Comparison of ENCODE assay signal across 15 mouse cellular contexts in the genomic region with DNA sequence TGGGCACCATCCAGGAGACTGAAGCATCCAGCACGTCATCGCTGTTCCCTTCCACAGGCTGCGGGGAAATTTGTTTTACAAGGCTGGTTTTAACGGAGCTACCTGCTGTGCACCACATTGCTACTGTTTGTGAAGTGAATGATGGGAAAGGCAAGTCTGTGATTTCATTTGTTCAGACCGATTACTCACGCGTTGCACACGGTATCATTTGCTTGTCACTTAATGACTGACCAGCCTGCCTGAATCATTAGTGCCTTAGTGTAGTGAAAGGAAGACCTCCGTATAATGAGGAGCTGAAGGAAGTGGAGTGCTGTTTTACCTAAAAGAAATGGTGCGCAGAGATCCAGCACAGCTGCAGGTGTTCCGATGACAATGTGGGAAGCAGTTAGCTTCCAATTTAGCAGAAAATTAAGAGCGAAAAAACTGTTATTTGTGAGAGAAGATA. TPM values are rescaled to one million over a fixed set of nuclear protein-coding genes. Genes with fewer than 3 reads are reported as not detected.
DNase-seq lines count a peak whose midpoint lies in the region; ATAC-seq and TF ChIP-seq lines count a peak whose summit lies in the region.
"Had no signal": no experiment of that assay in that cellular context is flagged by ENCODE, and none has a peak within 500 bp of the region (broad histone marks: within the 10 kb centered on the region; RNA-seq: fewer than 3 reads in every experiment).

No protein-coding gene starts in this region.

- ATAC-seq in hindbrain, embryonic 12.5 days (ENCODE audit: low FRiP score), result no peak
- no peak for ATAC-seq in hindbrain, embryonic 11.5 days (ENCODE audit: low FRiP score)
- peak; percentile 14; the same call in 1 of the 2 replicates for ATAC-seq in neural tube, embryonic 12.5 days (ENCODE audit: low FRiP score, low read depth)
- no peak for ATAC-seq in kidney, embryonic 16.5 days (ENCODE audit: low FRiP score, low TSS enrichment)
- ATAC-seq: Patski had no signal

- peak overlapping the region; percentile 29; the same call in 1 of the 2 replicates for H3K4me2 ChIP-seq in hindbrain, embryonic 12.5 days (replicated peaks)
- H3K4me2 ChIP-seq in hindbrain, embryonic 11.5 days (replicated peaks; ENCODE audit: low read depth, low read length), result no peak overlapping the region
- peak overlapping the region; percentile 38 for H3K4me2 ChIP-seq in neural tube, embryonic 12.5 days (replicated peaks)
- H3K4me2 ChIP-seq in kidney, embryonic 16.5 days (replicated peaks; ENCODE audit: low read depth, low read length), result no peak overlapping the region
- H3K4me2 ChIP-seq: limb, embryonic 15.5 days had no signal

- peaks cover 40% of the 10 kb centered on the region for H3K4me1 ChIP-seq in hindbrain, embryonic 12.5 days
- H3K4me1 ChIP-seq in hindbrain, embryonic 11.5 days (replicated peaks; ENCODE audit: control insufficient read depth, insufficient read depth, low read length), result 0 out of 2 replicates have a peak, but pooled peaks cover 4% of the 10 kb centered on the region
- H3K4me1 ChIP-seq in neural tube, embryonic 12.5 days, result peaks cover 44% of the 10 kb centered on the region
- H3K4me1 ChIP-seq in kidney, embryonic 16.5 days (ENCODE audit: insufficient read depth, low read length), result peaks cover 11% of the 10 kb centered on the region

- WGBS in hindbrain, embryonic 12.5 days, result 30% methylated on average over 12 of the region's 12 CpGs
- 24% methylated on average over 12 of the region's 12 CpGs for WGBS in hindbrain, embryonic 11.5 days
- 8% methylated on average over 12 of the region's 12 CpGs for WGBS in neural tube, embryonic 12.5 days
- 45% methylated on average over 12 of the region's 12 CpGs for WGBS in kidney, embryonic 16.5 days

- no peak for DNase-seq in hindbrain, embryonic 11.5 days (ENCODE audit: low spot score)
- peak; percentile 89 for DNase-seq in brain, embryonic 14.5 days (ENCODE audit: low read depth)
- DNase-seq in forelimb bud, embryonic 11.5 days (ENCODE audit: low read depth, low spot score), result peak; percentile 46
- no peak for DNase-seq in thymus, postnatal 36 days
- no peak for DNase-seq in thymus, postnatal 10 days (ENCODE audit: low spot score in 2 of 2)
- DNase-seq: adrenal gland, postnatal 36 days; heart, postnatal 4 days; kidney, postnatal 25 days; lung, postnatal 14 days; thymus, postnatal 25 days had no signal

- peaks cover 18% of the 10 kb centered on the region; the same call in 1 of the 2 replicates for H3K27me3 ChIP-seq in hindbrain, embryonic 12.5 days
- H3K27me3 ChIP-seq in hindbrain, embryonic 11.5 days (ENCODE audit: control insufficient read depth, insufficient read depth, low read length), result peaks cover 3% of the 10 kb centered on the region; the same call in 1 of the 2 replicates
- H3K27me3 ChIP-seq in neural tube, embryonic 12.5 days (replicated peaks), result peaks cover 19% of the 10 kb centered on the region
- H3K27me3 ChIP-seq in kidney, embryonic 16.5 days (ENCODE audit: insufficient read depth, low read length), result peaks cover 15% of the 10 kb centered on the region

- no peak overlapping the region for H3K4me3 ChIP-seq in hindbrain, embryonic 12.5 days
- H3K4me3 ChIP-seq in hindbrain, embryonic 11.5 days (ENCODE audit: low read depth, low read length), result no peak overlapping the region
- no peak overlapping the region for H3K4me3 ChIP-seq in neural tube, embryonic 12.5 days
- no peak overlapping the region for H3K4me3 ChIP-seq in kidney, embryonic 16.5 days (ENCODE audit: low read length)
- H3K4me3 ChIP-seq: limb, embryonic 15.5 days had no signal

- no peaks in the 10 kb centered on the region for H3K9me3 ChIP-seq in hindbrain, embryonic 12.5 days (replicated peaks)
- H3K9me3 ChIP-seq in hindbrain, embryonic 11.5 days (ENCODE audit: control insufficient read depth, low read length), result no peaks in the 10 kb centered on the region
- H3K9me3 ChIP-seq in neural tube, embryonic 12.5 days, result no peaks in the 10 kb centered on the region
- H3K9me3 ChIP-seq in kidney, embryonic 16.5 days (ENCODE audit: low read length), result no peaks in the 10 kb centered on the region
- H3K9me3 ChIP-seq: limb, embryonic 15.5 days had no signal

- no peak for TF ChIP-seq POLR2A in brain, embryonic 14.5 days (IDR thresholded peaks at IDR 0.05; ENCODE audit: borderline replicate concordance, extremely low read depth, insufficient read depth, insufficient read length, poor library complexity, severe bottlenecking)

- TF ChIP-seq CTCF in brain, embryonic 14.5 days (IDR thresholded peaks at IDR 0.05; ENCODE audit: borderline replicate concordance, extremely low read depth, insufficient read depth, insufficient read length), result no peak

- no peak overlapping the region for H3K9ac ChIP-seq in hindbrain, embryonic 12.5 days
- no peak overlapping the region for H3K9ac ChIP-seq in hindbrain, embryonic 11.5 days (ENCODE audit: low read depth, low read length)
- no peak overlapping the region for H3K9ac ChIP-seq in neural tube, embryonic 12.5 days
- H3K9ac ChIP-seq in kidney, embryonic 16.5 days (replicated peaks; ENCODE audit: low read length), result no peak overlapping the region
- H3K9ac ChIP-seq: limb, embryonic 15.5 days had no signal

- no peaks in the 10 kb centered on the region for H3K36me3 ChIP-seq in hindbrain, embryonic 12.5 days
- no peaks in the 10 kb centered on the region for H3K36me3 ChIP-seq in hindbrain, embryonic 11.5 days (ENCODE audit: control insufficient read depth, insufficient read depth, low read length)
- no peaks in the 10 kb centered on the region for H3K36me3 ChIP-seq in neural tube, embryonic 12.5 days
- H3K36me3 ChIP-seq in kidney, embryonic 16.5 days (ENCODE audit: insufficient read depth, low read length), result no peaks in the 10 kb centered on the region
- H3K36me3 ChIP-seq: limb, embryonic 15.5 days had no signal

- no peak overlapping the region for H3K27ac ChIP-seq in hindbrain, embryonic 12.5 days
- no peak overlapping the region for H3K27ac ChIP-seq in hindbrain, embryonic 11.5 days (ENCODE audit: low read depth, low read length)
- H3K27ac ChIP-seq in neural tube, embryonic 12.5 days, result no peak overlapping the region
- H3K27ac ChIP-seq in kidney, embryonic 16.5 days (ENCODE audit: low read length), result no peak overlapping the region
- H3K27ac ChIP-seq: limb, embryonic 15.5 days had no signal

RNA-seq across cellular contexts. Expression of a gene that starts 1.9 kb away (rescaled TPM):
- polyA plus RNA-seq in hindbrain, embryonic 12.5 days (2016; fragmentation: Nextera tagmentation; extraction: Ambion mirVana), result 16.2 and 20.2 TPM in 2 replicates
- polyA plus RNA-seq in hindbrain, embryonic 11.5 days (2014; fragmentation: Nextera tagmentation; extraction: Ambion mirVana), result 24.6 and 25.8 TPM in 2 replicates
- 5.6 and 6.9 TPM in 2 replicates for polyA plus RNA-seq in brain, embryonic 14.5 days (2012; rRNA removed)
- 9.3 and 12.9 TPM in 2 replicates for polyA plus RNA-seq in neural tube, embryonic 12.5 days (2016; fragmentation: Nextera tagmentation; extraction: Ambion mirVana)
- 53.2 and 58.0 TPM in 2 replicates for polyA plus RNA-seq in kidney, embryonic 16.5 days (2015; fragmentation: Nextera tagmentation; extraction: Ambion mirVana)

Comparison
In these comparisons a context has a peak if more than half of its experiments do, and no peak if none do; other contexts are left out.
1. H3K4me2 ChIP-seq: peak in hindbrain, embryonic 12.5 days (single experiment) and neural tube, embryonic 12.5 days (single experiment); none in hindbrain, embryonic 11.5 days (single experiment) and kidney, embryonic 16.5 days (single experiment).
2. DNase-seq: peak in brain, embryonic 14.5 days (single experiment) and forelimb bud, embryonic 11.5 days (single experiment); none in hindbrain, embryonic 11.5 days (single experiment), thymus, postnatal 36 days (0 of 2) and thymus, postnatal 10 days (0 of 2).